Mouse (Mus musculus) lung, postnatal 0 days (tissue): ENCODE data around the gene Sgtb. TPM values are rescaled to one million over a fixed set of nuclear protein-coding genes. Genes with fewer than 3 reads are reported as not detected.

Experiments
- ATAC-seq: fragments of 200-750 bp; cut with Nextera tagmentation; 2 replicates; pipeline ENCODE4 v1.8.0; 2017; ENCODE audit warnings: moderate library complexity
- DNase-seq: peaks from one replicate; pipeline ENCODE4 v3.0.0-alpha.2; 2016; ENCODE audit warnings: low spot score
- H3K27ac ChIP-seq: fragments of 300-500 bp; sonication (generic); 2 replicates; pipeline ENCODE4 v1.5.1; 2014; ENCODE audit warnings: antibody characterized with exemption, mild to moderate bottlenecking, low read length, mixed read lengths
- H3K27me3 ChIP-seq: fragments of 300-500 bp; sonication (generic); replicated peaks from 2 replicates; pipeline ENCODE4 v1.6.1; 2014; ENCODE audit warnings: low read length, mixed read lengths; ENCODE audit not compliant: insufficient read depth
- H3K36me3 ChIP-seq: fragments of 300-500 bp; sonication (generic); 2 replicates; pipeline ENCODE4 v1.6.1; 2014; ENCODE audit warnings: low read length, mixed read lengths; ENCODE audit not compliant: insufficient read depth
- H3K4me1 ChIP-seq: fragments of 300-500 bp; sonication (generic); 2 replicates; pipeline ENCODE4 v1.6.1; 2014; ENCODE audit warnings: antibody characterized with exemption, low read depth, low read length, mixed read lengths; ENCODE audit not compliant: insufficient read depth
- H3K4me2 ChIP-seq: fragments of 300-500 bp; sonication (generic); replicated peaks from 2 replicates; pipeline ENCODE4 v1.6.1; 2014; ENCODE audit warnings: low read depth, mild to moderate bottlenecking, low read length, moderate library complexity, mixed read lengths
- H3K4me3 ChIP-seq: fragments of 300-500 bp; sonication (generic); 2 replicates; pipeline ENCODE4 v1.5.1; 2014; ENCODE audit warnings: low read depth, low read length
- H3K9ac ChIP-seq: fragments of 300-500 bp; sonication (generic); replicated peaks from 2 replicates; pipeline ENCODE4 v1.6.1; 2014; ENCODE audit warnings: low read depth, mild to moderate bottlenecking
- H3K9me3 ChIP-seq: fragments of 300-500 bp; sonication (generic); 2 replicates; pipeline ENCODE4 v1.6.1; 2016; ENCODE audit warnings: low read length, mixed read lengths
- CTCF ChIP-seq: IDR thresholded peaks from 2 replicates; pipeline ENCODE4 v1.5.1; 2016; ENCODE audit warnings: antibody characterized with exemption, mild to moderate bottlenecking
- EP300 ChIP-seq: IDR thresholded peaks from 2 replicates; pipeline ENCODE4 v1.6.1; 2016; ENCODE audit warnings: antibody characterized with exemption, mild to moderate bottlenecking, control low read depth
- WGBS: fragments of 180-500 bp; shearing (Covaris S2); extraction: QIAGEN DNeasy Blood & Tissue Kit; methylation state at CpG from one replicate; pipeline ENCODE4 v1.1.7; 2014; 5-methylcytosine and 5-hydroxymethylcytosine counted together
- polyA plus RNA-seq: library from polyadenylated mRNA; unstranded; fragments of >200 nt; fragmentation: Nextera tagmentation; extraction: Ambion mirVana; gene quantifications from 2 replicates; pipeline ENCODE4 v1.2.1, GENCODE M21; 2015

Sgtb gene
- polyA plus RNA-seq = 4.7 and 5.5 TPM in 2 replicates

- H3K9me3 ChIP-seq = no peaks in the 10 kb centered on the region
- no peaks in the 10 kb centered on the region for H3K36me3 ChIP-seq
- peak within 1 kb of the TSS; percentile 99 for H3K4me2 ChIP-seq
- DNase-seq = peak; percentile 95
- H3K9ac ChIP-seq = peak within 1 kb of the TSS; percentile 59
- 0% methylated on average over 33 of the region's 44 CpGs for WGBS
- TF ChIP-seq CTCF (no peak), EP300 (no peak)
- ATAC-seq = peak; percentile 98
- peaks cover 3% of the 10 kb centered on the region; the same call in 1 of the 2 replicates for H3K4me1 ChIP-seq
- H3K27ac ChIP-seq = peak within 1 kb of the TSS; percentile 59; the same call in 1 of the 2 replicates
- peak within 1 kb of the TSS; percentile 77 for H3K4me3 ChIP-seq
- H3K27me3 ChIP-seq = no peaks in the 10 kb centered on the region
Observed at GRCm38 (mm10) chr13:104109288-104109815, at the start of gene Sgtb, which contains the start of gene Nln. Gene Sgtb, plus strand, starts transcription at chr13:104109741. Gene Nln, minus strand, starts transcription at chr13:104109614.

GRCm38 (mm10) chr13:104060231-104060630 is 49.3 kb upstream of the Sgtb start:
- 89% methylated on average over 1 of the region's 1 CpGs for WGBS
- no peaks in the 10 kb centered on the region for H3K27me3 ChIP-seq
- DNase-seq (no peak), ATAC-seq (no peak)
- no peaks in the 10 kb centered on the region for H3K9me3 ChIP-seq
- H3K9ac ChIP-seq = no peak overlapping the region
- no peak overlapping the region for H3K4me2 ChIP-seq
- no peak for TF ChIP-seq CTCF
- no peak for TF ChIP-seq EP300
- H3K27ac ChIP-seq = no peak overlapping the region
- H3K36me3 ChIP-seq = no peaks in the 10 kb centered on the region
- no peak overlapping the region for H3K4me3 ChIP-seq
- H3K4me1 ChIP-seq = no peaks in the 10 kb centered on the region

- 62% methylated on average over 2 of the region's 2 CpGs for WGBS
- H3K4me1 ChIP-seq = no peaks in the 10 kb centered on the region
- no peak overlapping the region for H3K4me3 ChIP-seq
- H3K27me3 ChIP-seq = no peaks in the 10 kb centered on the region
- no peak overlapping the region for H3K27ac ChIP-seq
- no peak for TF ChIP-seq EP300
- H3K4me2 ChIP-seq = no peak overlapping the region
- no peak overlapping the region for H3K9ac ChIP-seq
- H3K9me3 ChIP-seq = no peaks in the 10 kb centered on the region
- DNase-seq (no peak), ATAC-seq (peak; percentile 16; the same call in 1 of the 2 replicates)
- no peaks in the 10 kb centered on the region for H3K36me3 ChIP-seq
Observed at GRCm38 (mm10) chr13:104061975-104062750, 47.4 kb upstream of the Sgtb start.

- H3K27me3 ChIP-seq = no peaks in the 10 kb centered on the region
- no peak for ATAC-seq
- H3K4me3 ChIP-seq = no peak overlapping the region
- no peaks in the 10 kb centered on the region for H3K36me3 ChIP-seq
- WGBS = 83% methylated on average over 9 of the region's 9 CpGs
- no peak overlapping the region for H3K4me2 ChIP-seq
- no peak for DNase-seq
- no peak for TF ChIP-seq EP300
- TF ChIP-seq CTCF = no peak
- no peaks in the 10 kb centered on the region for H3K9me3 ChIP-seq
- no peaks in the 10 kb centered on the region for H3K4me1 ChIP-seq
- no peak overlapping the region for H3K9ac ChIP-seq
- H3K27ac ChIP-seq = no peak overlapping the region
Observed at GRCm38 (mm10) chr13:104063061-104063460, 46.5 kb upstream of the Sgtb start.

GRCm38 (mm10) chr13:104065649-104066347 is 43.7 kb upstream of the Sgtb start:
- Histone ChIP-seq H3K27me3 (no peaks in the 10 kb centered on the region), H3K9me3 (no peaks in the 10 kb centered on the region), H3K27ac (no peak overlapping the region), H3K4me1 (no peaks in the 10 kb centered on the region), H3K36me3 (no peaks in the 10 kb centered on the region), H3K4me3 (no peak overlapping the region), H3K4me2 (no peak overlapping the region), H3K9ac (no peak overlapping the region)
- no peak for ATAC-seq
- DNase-seq = no peak
- no peak for TF ChIP-seq CTCF
- WGBS = 82% methylated on average over 2 of the region's 2 CpGs

- no peaks in the 10 kb centered on the region for H3K9me3 ChIP-seq
- H3K27ac ChIP-seq = no peak overlapping the region
- H3K4me2 ChIP-seq = no peak overlapping the region
- TF ChIP-seq CTCF (no peak), EP300 (no peak)
- H3K36me3 ChIP-seq = no peaks in the 10 kb centered on the region
- WGBS = 63% methylated on average over 11 of the region's 11 CpGs
- no peaks in the 10 kb centered on the region for H3K4me1 ChIP-seq
- no peaks in the 10 kb centered on the region for H3K27me3 ChIP-seq
- no peak overlapping the region for H3K4me3 ChIP-seq
- DNase-seq (no peak), ATAC-seq (no peak)
- no peak overlapping the region for H3K9ac ChIP-seq
Observed at GRCm38 (mm10) chr13:104069216-104069615, 40.3 kb upstream of the Sgtb start.
